Mouse (Mus musculus): Measurements from ENCODE around the gene Perp.

- TF ChIP-seq CTCF (IDR thresholded peaks at IDR 0.05; ENCODE audit: low read depth) (no peak), EP300 (IDR thresholded peaks at IDR 0.05; ENCODE audit: low read depth) (no peak)
Observed at GRCm38 (mm10) chr10:18888751-18889150, 43.9 kb downstream of the Perp start.
